8 mouse cellular contexts compared by ENCODE assay signal in the genomic region with DNA sequence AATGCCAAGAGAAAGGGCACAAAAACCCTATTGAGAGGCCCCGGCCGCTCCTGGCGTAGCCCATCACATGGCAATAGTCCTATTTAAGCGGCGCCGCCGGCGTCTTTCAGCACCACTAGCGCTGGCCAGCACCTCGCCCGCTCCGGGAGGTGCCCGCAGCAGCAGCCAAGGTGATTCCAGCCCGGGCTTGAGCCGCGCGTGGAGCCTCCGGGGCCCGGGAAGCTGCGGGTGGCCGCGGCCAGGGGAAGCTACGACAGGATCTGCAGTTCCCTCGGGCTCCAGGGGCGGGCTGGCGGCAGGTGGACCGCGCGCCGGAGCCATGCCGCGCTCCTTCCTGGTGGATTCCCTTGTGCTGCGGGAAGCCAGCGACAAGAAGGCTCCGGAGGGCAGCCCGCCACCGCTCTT. TPM values are rescaled to one million over a fixed set of nuclear protein-coding genes. Genes with fewer than 3 reads are reported as not detected.
DNase-seq lines count a peak whose midpoint lies in the region; ATAC-seq and TF ChIP-seq lines count a peak whose summit lies in the region.

A gene (plus strand): TSS at position 126 of the 405 bp plus-strand sequence.

- H3K4me1 ChIP-seq in ES-E14 (ENCODE audit: control insufficient read depth in 2 of 2, insufficient read depth in 2 of 2, low read length in 2 of 2, poor library complexity in 1 of 2), result peaks cover 0 to 22% of the 10 kb centered on the region in 2 experiments; a peak in 1 of 4 replicates
- H3K4me1 ChIP-seq in embryonic facial prominence, embryonic 14.5 days (ENCODE audit: control insufficient read depth, insufficient read depth, low read length), result peaks cover 12% of the 10 kb centered on the region; the same call in 1 of the 2 replicates
- H3K4me1 ChIP-seq in lung, embryonic 14.5 days (ENCODE audit: insufficient read depth), result no peaks in the 10 kb centered on the region
- peaks cover 42% of the 10 kb centered on the region for H3K4me1 ChIP-seq in neural tube, embryonic 15.5 days

- peak within 1 kb of the TSS; percentile 36 to 59; a peak in 3 of 4 replicates for H3K4me3 ChIP-seq in ES-E14 (ENCODE audit: insufficient read depth in 1 of 2, low read depth in 1 of 2, low read length in 2 of 2, poor library complexity in 1 of 2, severe bottlenecking in 1 of 2)
- peak within 1 kb of the TSS; percentile 31 for H3K4me3 ChIP-seq in embryonic facial prominence, embryonic 14.5 days (ENCODE audit: low read depth, low read length)
- peak within 1 kb of the TSS; percentile 20 for H3K4me3 ChIP-seq in lung, embryonic 14.5 days (ENCODE audit: low read depth, low read length)
- peak within 1 kb of the TSS; percentile 37 for H3K4me3 ChIP-seq in neural tube, embryonic 15.5 days (replicated peaks)

- peak; percentile 74 for ATAC-seq in embryonic facial prominence, embryonic 14.5 days (ENCODE audit: low read depth)
- ATAC-seq in lung, embryonic 14.5 days (ENCODE audit: insufficient read depth), result peak; percentile 80
- peak; percentile 69 for ATAC-seq in neural tube, embryonic 15.5 days (ENCODE audit: low FRiP score)

- H3K9me3 ChIP-seq in ES-E14 (ENCODE audit: control insufficient read depth, insufficient read depth, low read depth, low read length), result no peaks in the 10 kb centered on the region
- peaks cover 2% of the 10 kb centered on the region; the same call in 1 of the 2 replicates for H3K9me3 ChIP-seq in embryonic facial prominence, embryonic 14.5 days (ENCODE audit: control insufficient read depth, low read length)
- H3K9me3 ChIP-seq in lung, embryonic 14.5 days (ENCODE audit: low read depth, low read length), result no peaks in the 10 kb centered on the region
- H3K9me3 ChIP-seq in neural tube, embryonic 15.5 days (replicated peaks), result no peaks in the 10 kb centered on the region

- peak within 1 kb of the TSS; percentile 53 for H3K4me2 ChIP-seq in embryonic facial prominence, embryonic 14.5 days (ENCODE audit: low read depth, low read length)
- H3K4me2 ChIP-seq in lung, embryonic 14.5 days, result peak within 1 kb of the TSS; percentile 51
- H3K4me2 ChIP-seq in neural tube, embryonic 15.5 days, result peak within 1 kb of the TSS; percentile 64

- no peak for TF ChIP-seq CTCF in lung, embryonic 14.5 days (IDR thresholded peaks at IDR 0.05; ENCODE audit: low read depth)

- no peak within 1 kb of the TSS for H3K27ac ChIP-seq in ES-E14 (ENCODE audit: insufficient read depth, low read depth, low read length, poor library complexity, severe bottlenecking)
- no peak within 1 kb of the TSS for H3K27ac ChIP-seq in embryonic facial prominence, embryonic 14.5 days (replicated peaks; ENCODE audit: low read depth, low read length)
- H3K27ac ChIP-seq in lung, embryonic 14.5 days (ENCODE audit: low read depth), result no peak within 1 kb of the TSS
- H3K27ac ChIP-seq in neural tube, embryonic 15.5 days (replicated peaks), result no peak within 1 kb of the TSS

- in situ Hi-C loops in ES-E14 (cut with MboI; ENCODE audit: low sequenced_read_pairs in 2 of 2, unreplicated experiment in 2 of 2), result loop anchor here in 1 of 2 experiments (10.0 kb wide), 1 partner anchor 86 kb away; no protein-coding TSS in a partner anchor

- H3K36me3 ChIP-seq in ES-E14 (ENCODE audit: control insufficient read depth, insufficient read depth, low read length, poor library complexity, severe bottlenecking), result no peaks in the 10 kb centered on the region
- H3K36me3 ChIP-seq in embryonic facial prominence, embryonic 14.5 days (ENCODE audit: control insufficient read depth, insufficient read depth, low read length), result no peaks in the 10 kb centered on the region
- H3K36me3 ChIP-seq in lung, embryonic 14.5 days (ENCODE audit: insufficient read depth), result no peaks in the 10 kb centered on the region
- H3K36me3 ChIP-seq in neural tube, embryonic 15.5 days, result no peaks in the 10 kb centered on the region

- DNase-seq in ES-E14 (ENCODE audit: low read depth, low spot score) (no peak), adipocyte (ENCODE audit: low spot score) (no peak)
- DNase-seq in adrenal gland, postnatal 36 days, result peak; percentile 85 to 88
- peak; percentile 79 for DNase-seq in embryonic facial prominence, embryonic 14.5 days (ENCODE audit: low spot score)
- peak; percentile 65 to 79 for DNase-seq in heart, postnatal 14 days
- peak; percentile 71 to 85 for DNase-seq in kidney, postnatal 36 days
- peak; percentile 86 for DNase-seq in lung, embryonic 14.5 days

- intact Hi-C loops in heart, postnatal 14 days (cut with DNase I), result no loop called here

- peaks cover 95% of the 10 kb centered on the region for H3K27me3 ChIP-seq in embryonic facial prominence, embryonic 14.5 days (replicated peaks; ENCODE audit: control insufficient read depth, insufficient read depth, low read length)
- peaks cover 85% of the 10 kb centered on the region for H3K27me3 ChIP-seq in lung, embryonic 14.5 days (ENCODE audit: insufficient read depth, low read length)
- peaks cover 84% of the 10 kb centered on the region for H3K27me3 ChIP-seq in neural tube, embryonic 15.5 days (replicated peaks)

- WGBS in embryonic facial prominence, embryonic 14.5 days, result under 1% methylated on average over 18 of the region's 37 CpGs
- under 1% methylated on average over 37 of the region's 37 CpGs for WGBS in lung, embryonic 14.5 days
- under 1% methylated on average over 37 of the region's 37 CpGs for WGBS in neural tube, embryonic 15.5 days

- H3K9ac ChIP-seq in ES-E14 (ENCODE audit: insufficient read depth, low read depth, low read length, poor library complexity, severe bottlenecking), result 0 out of 2 replicates have a peak within 1 kb of the TSS, but pooled peaks have one; percentile 2
- no peak within 1 kb of the TSS for H3K9ac ChIP-seq in embryonic facial prominence, embryonic 14.5 days (ENCODE audit: low read depth, low read length)
- H3K9ac ChIP-seq in lung, embryonic 14.5 days, result no peak within 1 kb of the TSS
- H3K9ac ChIP-seq in neural tube, embryonic 15.5 days (replicated peaks), result 0 out of 2 replicates have a peak within 1 kb of the TSS, but pooled peaks have one; percentile 23

TF ChIP-seq in ES-E14, 5 proteins besides CTCF, POLR2A, EP300 and RAD21:
- 0 out of 2 replicates have a peak, but pooled peaks have one; percentile 43 for TF ChIP-seq HCFC1 (IDR thresholded peaks at IDR 0.05; ENCODE audit: borderline replicate concordance, insufficient read depth, low read length)
- no peak for TF ChIP-seq ZC3H11A (IDR thresholded peaks at IDR 0.05; ENCODE audit: borderline replicate concordance, low read depth, low read length)
- no peak for TF ChIP-seq ZNF384 (IDR thresholded peaks at IDR 0.05; ENCODE audit: low read depth, low read length)
- TF ChIP-seq MAFK (IDR thresholded peaks at IDR 0.05; ENCODE audit: insufficient read depth, low read depth, low read length), result no peak
- no peak for TF ChIP-seq CHD2 (IDR thresholded peaks at IDR 0.05; ENCODE audit: low read depth, low read length)

RNA-seq across cellular contexts. Expression of the gene that starts here (rescaled TPM):
- 0.26 TPM in 1 of 2 replicates, not detected in the other for total RNA-seq in ES-E14 (2012; rRNA removed)
- not detected for total RNA-seq in adrenal gland, postnatal 36 days (2021)
- polyA plus RNA-seq in embryonic facial prominence, embryonic 14.5 days (2014; fragmentation: Nextera tagmentation; extraction: Ambion mirVana), result not detected in 2 replicates
- not detected for total RNA-seq in heart, postnatal 14 days (2021)
- not detected in 2 replicates for polyA plus RNA-seq in lung, embryonic 14.5 days (2014; fragmentation: Nextera tagmentation; extraction: Ambion mirVana)
- polyA plus RNA-seq in neural tube, embryonic 15.5 days (2015; fragmentation: Nextera tagmentation; extraction: Ambion mirVana), result 1.3 and 2.1 TPM in 2 replicates

Comparison
In these comparisons a context has a peak if more than half of its experiments do, and no peak if none do; other contexts are left out.
1. Peak in DNase-seq in adrenal gland, postnatal 36 days; RNA of the gene not detected or under 1 TPM.
2. Peak in DNase-seq, ATAC-seq, H3K4me3 ChIP-seq and H3K4me2 ChIP-seq in embryonic facial prominence, embryonic 14.5 days; RNA of the gene not detected or under 1 TPM.
3. Peak in DNase-seq in heart, postnatal 14 days; RNA of the gene not detected or under 1 TPM.
4. Peak in DNase-seq, ATAC-seq, H3K4me3 ChIP-seq and H3K4me2 ChIP-seq in lung, embryonic 14.5 days; RNA of the gene not detected or under 1 TPM.
5. DNase-seq: peak in kidney, postnatal 36 days (2 of 2); none in ES-E14 (single experiment) and adipocyte (single experiment).
6. H3K9ac ChIP-seq: peak in ES-E14 (single experiment) and neural tube, embryonic 15.5 days (single experiment); none in embryonic facial prominence, embryonic 14.5 days (single experiment) and lung, embryonic 14.5 days (single experiment).
7. Peak in every context shown above with its lines, with median percentiles within 50 percentile points of each other: H3K4me3 ChIP-seq, ATAC-seq and H3K4me2 ChIP-seq.